ENCODE assay signal across 9 mouse cellular contexts in genomic region chr8:117898015-117898414, GRCm38 (mm10).
DNase-seq lines count a peak whose midpoint lies in the region; ATAC-seq and TF ChIP-seq lines count a peak whose summit lies in the region.
"Had no signal": no experiment of that assay in that cellular context is flagged by ENCODE, and none has a peak within 500 bp of the region (broad histone marks: within the 10 kb centered on the region; RNA-seq: fewer than 3 reads in every experiment).

No protein-coding gene starts in this region.

- TF ChIP-seq RAD21 in MEL (IDR thresholded peaks at IDR 0.05; ENCODE audit: low read depth, low read length) = peak; percentile 10

- TF ChIP-seq EP300 in MEL (IDR thresholded peaks at IDR 0.05; ENCODE audit: low read depth in 1 of 2, low read length in 2 of 2) = no peak

- no peak overlapping the region for H3K4me2 ChIP-seq in limb, embryonic 11.5 days (ENCODE audit: low read depth, severe bottlenecking)
- H3K4me2 ChIP-seq: limb, embryonic 13.5 days had no signal

- H3K27me3 ChIP-seq in C2C12 (ENCODE audit: control insufficient read depth, insufficient read depth, insufficient read length) = no peaks in the 10 kb centered on the region
- H3K27me3 ChIP-seq in MEL (ENCODE audit: control insufficient read depth in 1 of 2, insufficient read depth in 2 of 2, low read length in 2 of 2) = no peaks in the 10 kb centered on the region
- H3K27me3 ChIP-seq in limb, embryonic 11.5 days (ENCODE audit: control insufficient read depth, insufficient read depth, low read length) = no peaks in the 10 kb centered on the region
- H3K27me3 ChIP-seq: limb, embryonic 13.5 days had no signal

- H3K9ac ChIP-seq in MEL (ENCODE audit: control insufficient read depth, low read depth, low read length, poor library complexity, severe bottlenecking) = no peak overlapping the region
- H3K9ac ChIP-seq in limb, embryonic 11.5 days (ENCODE audit: low read length) = no peak overlapping the region
- H3K9ac ChIP-seq: limb, embryonic 13.5 days had no signal

- H3K79me2 ChIP-seq in C2C12 (ENCODE audit: control insufficient read depth, insufficient read depth) (no peaks in the 10 kb centered on the region), MEL (ENCODE audit: control insufficient read depth, insufficient read depth, low read length, poor library complexity) (no peaks in the 10 kb centered on the region)

- H3K27ac ChIP-seq in MEL (ENCODE audit: control insufficient read depth, low read depth, low read length) = no peak overlapping the region
- no peak overlapping the region for H3K27ac ChIP-seq in embryonic fibroblast, embryonic 13.5 days (ENCODE audit: insufficient read depth, low read length)
- no peak overlapping the region for H3K27ac ChIP-seq in limb, embryonic 11.5 days (replicated peaks; ENCODE audit: low read depth, low read length)
- H3K27ac ChIP-seq: limb, embryonic 13.5 days had no signal

- H3K79me3 ChIP-seq in C2C12 (ENCODE audit: low read depth) = no peaks in the 10 kb centered on the region

- TF ChIP-seq POLR2A in MEL (IDR thresholded peaks at IDR 0.05; ENCODE audit: control insufficient read depth in 1 of 2, insufficient read depth in 1 of 2, low read depth in 1 of 2, low read length in 2 of 2, poor library complexity in 1 of 2) = no peak
- TF ChIP-seq POLR2A in embryonic fibroblast, embryonic 13.5 days (IDR thresholded peaks at IDR 0.05; ENCODE audit: low read depth, low read length) = no peak

- H3K4me1 ChIP-seq in MEL (ENCODE audit: control insufficient read depth in 1 of 2, insufficient read depth in 2 of 2, low read length in 2 of 2) = no peaks in the 10 kb centered on the region
- no peaks in the 10 kb centered on the region for H3K4me1 ChIP-seq in embryonic fibroblast, embryonic 13.5 days (ENCODE audit: control insufficient read depth, insufficient read depth, low read length)
- no peaks in the 10 kb centered on the region for H3K4me1 ChIP-seq in limb, embryonic 11.5 days (ENCODE audit: control insufficient read depth, insufficient read depth, low read length)
- H3K4me1 ChIP-seq: limb, embryonic 13.5 days had no signal

- H3K36me3 ChIP-seq in C2C12 (ENCODE audit: control insufficient read depth, insufficient read depth) (no peaks in the 10 kb centered on the region), MEL (ENCODE audit: control insufficient read depth in 1 of 2, insufficient read depth in 2 of 2, low read length in 2 of 2) (no peaks in the 10 kb centered on the region)
- no peaks in the 10 kb centered on the region for H3K36me3 ChIP-seq in limb, embryonic 11.5 days (ENCODE audit: control insufficient read depth, insufficient read depth, low read length)
- H3K36me3 ChIP-seq: limb, embryonic 13.5 days had no signal

- H3K4me3 ChIP-seq in C2C12 (ENCODE audit: insufficient read depth, poor library complexity, severe bottlenecking) (no peak overlapping the region), MEL (ENCODE audit: control insufficient read depth in 1 of 2, insufficient read depth in 1 of 2, low read depth in 2 of 2, low read length in 2 of 2) (no peak overlapping the region)
- no peak overlapping the region for H3K4me3 ChIP-seq in embryonic fibroblast, embryonic 13.5 days (ENCODE audit: insufficient read depth, low read length)
- H3K4me3 ChIP-seq in limb, embryonic 11.5 days (ENCODE audit: low read depth, low read length) = no peak overlapping the region
- H3K4me3 ChIP-seq: limb, embryonic 13.5 days had no signal

- WGBS in limb, embryonic 11.5 days = 77% methylated on average over 5 of the region's 5 CpGs

- DNase-seq in kidney, postnatal 10 days = peak; percentile 37
- DNase-seq in kidney, adult 18-20 months = no peak
- DNase-seq in MEL (ENCODE audit: low read depth, low spot score) = peak; percentile 7
- DNase-seq in limb, embryonic 11.5 days (ENCODE audit: low spot score) = peak; percentile 72
- DNase-seq in B cell, adult 2 months = no peak
- DNase-seq in cerebellum, adult 8-10 months = no peak

- H3K9me3 ChIP-seq in MEL (replicated peaks; ENCODE audit: insufficient read depth, low read length) = no peaks in the 10 kb centered on the region
- no peaks in the 10 kb centered on the region for H3K9me3 ChIP-seq in limb, embryonic 11.5 days (ENCODE audit: control insufficient read depth, low read length)
- H3K9me3 ChIP-seq: limb, embryonic 13.5 days had no signal

- ATAC-seq in limb, embryonic 11.5 days (ENCODE audit: insufficient number of reproducible peaks, low FRiP score, low TSS enrichment, low read depth) = no peak

- no peak overlapping the region for H3ac ChIP-seq in C2C12 (ENCODE audit: control insufficient read depth, insufficient read length, low read depth)

- TF ChIP-seq CTCF in C2C12 (IDR thresholded peaks at IDR 0.05; ENCODE audit: control insufficient read depth, insufficient read depth, insufficient read length) (peak; percentile 38), MEL (IDR thresholded peaks at IDR 0.05 in 2 of 3, conservative IDR thresholded peaks at IDR 0.05 in 1 of 3; ENCODE audit: control insufficient read depth in 1 of 3, insufficient read depth in 1 of 3, low read depth in 2 of 3, low read length in 3 of 3, poor library complexity in 1 of 3, severe bottlenecking in 1 of 3) (peak in 2 of 3 experiments; percentile 27 to 37; a peak in 2 of 6 replicates)
- peak; percentile 56; the same call in 1 of the 2 replicates for TF ChIP-seq CTCF in embryonic fibroblast, embryonic 13.5 days (IDR thresholded peaks at IDR 0.05; ENCODE audit: borderline replicate concordance, insufficient read depth, low read length)

TF ChIP-seq in C2C12, 6 proteins besides CTCF, POLR2A, EP300 and RAD21:
- no peak for TF ChIP-seq FOSL1 (IDR thresholded peaks at IDR 0.05; ENCODE audit: insufficient read depth, low read length, poor library complexity, severe bottlenecking)
- TF ChIP-seq CEBPB (IDR thresholded peaks at IDR 0.05; ENCODE audit: low read depth) = no peak
- no peak for TF ChIP-seq USF1 (IDR thresholded peaks at IDR 0.05; ENCODE audit: low read depth)
- TF ChIP-seq MAX (IDR thresholded peaks at IDR 0.05) = no peak
- TF ChIP-seq MYOD1 (IDR thresholded peaks at IDR 0.05; ENCODE audit: control insufficient read depth, insufficient read length, low read depth) = no peak
- TF ChIP-seq MYOG (IDR thresholded peaks at IDR 0.05; ENCODE audit: control insufficient read depth, extremely low read depth, insufficient read length) = no peak

TF ChIP-seq in MEL, 35 proteins besides CTCF, POLR2A, EP300 and RAD21:
- TF ChIP-seq SMC3 (IDR thresholded peaks at IDR 0.05; ENCODE audit: low read depth, low read length) = peak; percentile 15; the same call in 1 of the 2 replicates
- no peak for TF ChIP-seq CHD1 (IDR thresholded peaks at IDR 0.05; ENCODE audit: low read depth, low read length)

Comparison
In these comparisons a context has a peak if more than half of its experiments do, and no peak if none do; other contexts are left out.
1. DNase-seq: peak in kidney, postnatal 10 days (single experiment), MEL (single experiment) and limb, embryonic 11.5 days (single experiment); none in kidney, adult 18-20 months (single experiment), B cell, adult 2 months (0 of 2) and cerebellum, adult 8-10 months (single experiment).
2. Peak in every context shown above with its lines, with median percentiles within 50 percentile points of each other: CTCF ChIP-seq.